Mouse (Mus musculus): Measurements from ENCODE around the gene Vps8.
A peak's percentile ranks its signal among the peaks of the same experiment; 100 is the strongest.

Vps8 gene

GRCm38 (mm10) chr16:21627248-21627647 lies 204.3 kb downstream of the Vps8 start:
- DNase-seq (ENCODE audit: low read depth, low spot score): no peak
- no peaks in the 10 kb centered on the region for H3K36me3 ChIP-seq (ENCODE audit: control insufficient read depth, insufficient read depth, low read length, poor library complexity, severe bottlenecking)
- H3K27me3 ChIP-seq (ENCODE audit: control insufficient read depth, insufficient read depth, low read length, poor library complexity, severe bottlenecking): no peaks in the 10 kb centered on the region

DNA sequence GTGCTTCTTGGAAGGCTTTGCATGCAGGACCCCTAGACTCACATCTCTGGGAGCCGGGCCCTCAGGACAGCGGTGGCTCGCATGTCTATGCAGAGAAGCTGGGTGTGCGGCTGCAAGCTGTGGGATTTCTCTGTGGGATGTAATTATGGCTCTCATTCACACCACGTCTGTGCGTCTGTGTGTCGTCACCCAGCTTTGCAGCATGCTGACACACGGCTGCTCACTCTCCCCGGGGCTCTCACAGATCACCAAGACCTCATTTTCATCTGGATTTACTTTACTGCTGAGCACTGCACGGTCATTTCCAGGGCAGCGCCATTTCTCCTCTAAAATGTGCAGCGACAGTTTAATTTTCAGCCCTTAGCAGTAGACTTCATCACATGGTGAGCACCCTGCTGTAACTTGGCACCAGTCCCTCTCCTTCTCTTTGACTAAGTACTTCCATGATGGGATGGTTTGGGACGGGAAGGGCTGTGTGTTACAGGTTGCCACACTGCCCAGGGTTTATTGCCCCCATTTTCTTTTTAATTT lies 205.2 kb downstream of the Vps8 start:
- H3K36me3 ChIP-seq (ENCODE audit: control insufficient read depth, insufficient read depth, low read length, poor library complexity, severe bottlenecking): no peaks in the 10 kb centered on the region
- no peaks in the 10 kb centered on the region for H3K27me3 ChIP-seq (ENCODE audit: control insufficient read depth, insufficient read depth, low read length, poor library complexity, severe bottlenecking)
- no peak for DNase-seq (ENCODE audit: low read depth, low spot score)

- peak; percentile 66 for DNase-seq (ENCODE audit: low read depth, low spot score)
- no peaks in the 10 kb centered on the region for H3K36me3 ChIP-seq (ENCODE audit: control insufficient read depth, insufficient read depth, low read length, poor library complexity, severe bottlenecking)
- H3K27me3 ChIP-seq (ENCODE audit: control insufficient read depth, insufficient read depth, low read length, poor library complexity, severe bottlenecking): no peaks in the 10 kb centered on the region
Observed at GRCm38 (mm10) chr16:21630614-21631013, 207.7 kb downstream of the Vps8 start.

GRCm38 (mm10) chr16:21631815-21632222 lies 208.9 kb downstream of the Vps8 start:
- no peaks in the 10 kb centered on the region for H3K36me3 ChIP-seq (ENCODE audit: control insufficient read depth, insufficient read depth, low read length, poor library complexity, severe bottlenecking)
- H3K27me3 ChIP-seq (ENCODE audit: control insufficient read depth, insufficient read depth, low read length, poor library complexity, severe bottlenecking): no peaks in the 10 kb centered on the region
- DNase-seq (ENCODE audit: low read depth, low spot score): peak; percentile 44

DNA sequence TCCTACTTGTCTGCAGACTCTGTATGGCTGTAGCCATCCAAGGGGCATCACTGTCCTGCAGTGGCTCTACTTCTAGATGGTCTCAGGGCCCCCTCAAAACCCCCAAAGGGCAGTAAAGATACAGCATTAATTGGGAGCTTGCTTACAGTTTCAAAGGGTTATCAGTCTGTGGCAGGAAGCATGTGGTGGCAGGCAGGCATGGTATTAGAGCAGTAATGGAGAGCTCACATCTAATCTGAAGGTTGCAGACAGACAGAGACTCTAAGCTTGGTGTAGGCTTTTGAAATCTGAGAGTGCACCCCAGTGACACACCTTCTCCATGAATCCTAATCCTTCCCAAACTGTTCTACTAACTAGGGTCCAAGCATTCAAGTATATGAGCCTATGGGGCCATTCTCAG lies 211.5 kb downstream of the Vps8 start:
- no peaks in the 10 kb centered on the region for H3K36me3 ChIP-seq (ENCODE audit: control insufficient read depth, insufficient read depth, low read length, poor library complexity, severe bottlenecking)
- H3K27me3 ChIP-seq (ENCODE audit: control insufficient read depth, insufficient read depth, low read length, poor library complexity, severe bottlenecking): no peaks in the 10 kb centered on the region
- no peak for DNase-seq (ENCODE audit: low read depth, low spot score)

DNA sequence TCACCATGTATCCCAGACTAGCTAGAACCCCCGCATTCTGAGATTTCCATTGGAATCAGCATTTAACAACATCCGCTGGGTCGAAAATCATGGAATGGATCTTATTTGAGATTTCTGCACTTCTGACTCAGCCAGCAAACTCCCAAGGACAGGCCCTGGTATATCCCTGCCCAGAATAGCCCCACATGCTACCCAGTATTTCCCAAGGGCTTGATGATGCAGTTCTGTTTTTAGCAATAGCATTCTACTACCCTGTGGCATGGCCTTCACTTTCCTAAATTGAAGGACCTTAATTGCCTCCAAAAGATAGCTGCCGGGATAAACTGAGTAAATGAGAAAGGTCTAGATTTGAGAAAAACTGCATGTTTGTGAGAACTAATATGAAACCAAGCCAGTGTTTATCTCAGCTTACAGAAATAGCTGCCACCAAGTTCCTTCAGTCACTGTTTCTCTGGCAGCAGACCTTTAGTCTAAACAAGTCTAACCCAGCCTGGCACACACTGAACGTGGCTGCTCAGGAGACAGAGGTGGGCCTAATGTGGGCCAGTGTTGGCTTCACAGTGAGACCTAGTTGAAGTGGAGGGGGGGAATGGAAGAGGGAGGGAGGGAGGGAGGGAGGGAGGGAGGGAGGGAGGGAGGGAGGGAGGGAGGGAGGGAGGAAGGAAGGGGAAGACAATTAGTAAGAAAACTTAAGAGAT lies 213.4 kb downstream of the Vps8 start:
- Histone ChIP-seq H3K36me3 (ENCODE audit: control insufficient read depth, insufficient read depth, low read length, poor library complexity, severe bottlenecking) (no peaks in the 10 kb centered on the region), H3K27me3 (ENCODE audit: control insufficient read depth, insufficient read depth, low read length, poor library complexity, severe bottlenecking) (no peaks in the 10 kb centered on the region)
- DNase-seq (ENCODE audit: low read depth, low spot score): no peak

GRCm38 (mm10) chr16:21637201-21637819 lies 214.4 kb downstream of the Vps8 start:
- H3K36me3 ChIP-seq (ENCODE audit: control insufficient read depth, insufficient read depth, low read length, poor library complexity, severe bottlenecking): no peaks in the 10 kb centered on the region
- no peak for DNase-seq (ENCODE audit: low read depth, low spot score)

DNA sequence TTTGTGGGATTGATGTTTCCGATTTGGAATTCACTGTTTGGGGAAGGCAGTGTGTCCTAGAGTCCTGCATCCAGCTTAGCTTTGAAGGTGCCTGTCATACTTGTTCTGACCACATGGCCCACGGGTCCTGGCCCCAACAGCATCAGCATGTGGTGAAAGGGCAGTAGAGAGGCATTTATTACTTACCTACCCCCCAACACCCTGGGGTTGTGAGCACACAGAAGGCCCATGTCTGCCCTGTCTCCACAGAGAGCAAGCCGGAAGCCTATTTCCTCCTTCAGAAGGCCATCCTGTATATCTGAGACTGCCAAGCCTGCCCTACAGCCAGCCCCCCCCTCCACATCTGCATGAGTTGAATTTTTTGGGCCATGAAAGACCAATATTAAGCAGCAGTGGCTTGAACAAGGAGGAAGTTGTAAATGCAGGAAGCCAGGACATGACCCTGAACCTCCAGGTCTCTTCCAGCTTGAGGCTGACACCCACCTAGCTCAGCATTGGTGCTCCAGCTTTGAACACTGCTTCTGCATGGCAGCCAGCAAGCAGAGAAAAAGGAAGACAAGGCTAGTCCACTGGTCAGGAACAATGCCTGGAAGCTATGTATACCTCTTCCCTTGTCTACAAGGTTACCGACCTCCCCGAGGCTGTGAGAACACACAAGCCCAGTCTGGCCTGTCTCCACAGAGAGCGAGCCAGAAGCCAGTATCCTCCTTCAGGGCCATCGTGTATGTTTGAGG lies 218.0 kb downstream of the Vps8 start:
- no peaks in the 10 kb centered on the region for H3K36me3 ChIP-seq (ENCODE audit: control insufficient read depth, insufficient read depth, low read length, poor library complexity, severe bottlenecking)
- peak; percentile 23 for DNase-seq (ENCODE audit: low read depth, low spot score)
- H3K27me3 ChIP-seq (ENCODE audit: control insufficient read depth, insufficient read depth, low read length, poor library complexity, severe bottlenecking): no peaks in the 10 kb centered on the region

More at GRCm38 (mm10) chr16:21637201-21637819, 214.4 kb downstream of the Vps8 start:
- H3K27me3 ChIP-seq (ENCODE audit: control insufficient read depth, insufficient read depth, low read length, poor library complexity, severe bottlenecking): no peaks in the 10 kb centered on the region

GRCm38 (mm10) chr16:21641944-21642343 lies 219.0 kb downstream of the Vps8 start:
- DNase-seq (ENCODE audit: low read depth, low spot score): peak; percentile 68
- H3K27me3 ChIP-seq (ENCODE audit: control insufficient read depth, insufficient read depth, low read length, poor library complexity, severe bottlenecking): no peaks in the 10 kb centered on the region
- H3K36me3 ChIP-seq (ENCODE audit: control insufficient read depth, insufficient read depth, low read length, poor library complexity, severe bottlenecking): no peaks in the 10 kb centered on the region

GRCm38 (mm10) chr16:21642906-21643305 lies 220.0 kb downstream of the Vps8 start:
- no peaks in the 10 kb centered on the region for H3K27me3 ChIP-seq (ENCODE audit: control insufficient read depth, insufficient read depth, low read length, poor library complexity, severe bottlenecking)
- no peaks in the 10 kb centered on the region for H3K36me3 ChIP-seq (ENCODE audit: control insufficient read depth, insufficient read depth, low read length, poor library complexity, severe bottlenecking)
- no peak for DNase-seq (ENCODE audit: low read depth, low spot score)

DNA sequence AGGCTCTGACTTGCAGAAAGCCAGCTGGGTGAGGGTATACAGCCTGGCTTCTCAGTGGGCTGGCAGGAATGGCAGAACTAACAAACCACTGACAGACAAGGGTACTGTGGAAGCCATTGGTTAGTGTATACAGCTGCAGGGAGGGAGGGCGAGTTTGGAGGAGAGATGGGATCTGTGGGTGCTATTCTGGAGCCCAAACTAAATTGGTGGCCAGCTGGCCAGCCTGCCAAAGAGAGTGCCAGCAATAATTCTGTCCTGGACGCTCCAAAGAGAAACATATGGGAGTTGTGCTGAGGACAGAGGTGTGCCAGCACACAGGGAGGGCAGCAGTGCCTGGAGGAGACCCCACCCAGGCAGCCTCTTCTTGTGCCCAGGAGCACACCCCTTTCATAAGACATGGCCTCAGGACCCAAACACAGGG lies 220.7 kb downstream of the Vps8 start:
- no peak for DNase-seq (ENCODE audit: low read depth, low spot score)
- no peaks in the 10 kb centered on the region for H3K27me3 ChIP-seq (ENCODE audit: control insufficient read depth, insufficient read depth, low read length, poor library complexity, severe bottlenecking)

DNA sequence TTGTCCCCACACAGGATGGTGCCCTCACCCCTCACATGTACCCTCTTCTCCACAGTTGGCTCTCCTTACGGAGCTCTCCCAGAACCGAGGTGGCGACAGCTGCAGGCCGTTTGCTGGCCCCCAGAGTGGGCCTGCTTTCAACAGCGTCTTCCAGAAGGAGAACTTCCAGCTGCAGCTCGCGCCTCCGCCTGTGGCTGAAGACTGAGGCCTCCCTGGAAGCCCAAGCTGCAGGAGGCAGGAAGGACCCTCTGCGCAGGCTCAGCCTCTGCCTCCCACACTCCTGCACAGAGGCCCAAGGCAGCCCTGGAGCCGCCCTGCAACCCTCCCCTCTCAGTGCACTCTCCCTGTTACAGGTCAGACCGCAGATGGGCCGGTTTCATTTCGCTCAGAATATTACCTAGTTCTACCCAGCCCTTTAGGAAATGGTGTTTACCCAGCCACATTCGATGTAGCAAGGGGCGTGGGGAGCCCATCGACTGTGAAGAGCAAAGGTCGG lies 221.2 kb downstream of the Vps8 start:
- H3K36me3 ChIP-seq (ENCODE audit: control insufficient read depth, insufficient read depth, low read length, poor library complexity, severe bottlenecking): no peaks in the 10 kb centered on the region
- no peak for DNase-seq (ENCODE audit: low read depth, low spot score)
- H3K27me3 ChIP-seq (ENCODE audit: control insufficient read depth, insufficient read depth, low read length, poor library complexity, severe bottlenecking): no peaks in the 10 kb centered on the region

More for the DNA sequence above, 220.7 kb downstream of the Vps8 start:
- no peaks in the 10 kb centered on the region for H3K36me3 ChIP-seq (ENCODE audit: control insufficient read depth, insufficient read depth, low read length, poor library complexity, severe bottlenecking)

GRCm38 (mm10) chr16:21644574-21644973 lies 221.7 kb downstream of the Vps8 start:
- no peak for DNase-seq (ENCODE audit: low read depth, low spot score)
- H3K36me3 ChIP-seq (ENCODE audit: control insufficient read depth, insufficient read depth, low read length, poor library complexity, severe bottlenecking): no peaks in the 10 kb centered on the region
- H3K27me3 ChIP-seq (ENCODE audit: control insufficient read depth, insufficient read depth, low read length, poor library complexity, severe bottlenecking): no peaks in the 10 kb centered on the region

DNA sequence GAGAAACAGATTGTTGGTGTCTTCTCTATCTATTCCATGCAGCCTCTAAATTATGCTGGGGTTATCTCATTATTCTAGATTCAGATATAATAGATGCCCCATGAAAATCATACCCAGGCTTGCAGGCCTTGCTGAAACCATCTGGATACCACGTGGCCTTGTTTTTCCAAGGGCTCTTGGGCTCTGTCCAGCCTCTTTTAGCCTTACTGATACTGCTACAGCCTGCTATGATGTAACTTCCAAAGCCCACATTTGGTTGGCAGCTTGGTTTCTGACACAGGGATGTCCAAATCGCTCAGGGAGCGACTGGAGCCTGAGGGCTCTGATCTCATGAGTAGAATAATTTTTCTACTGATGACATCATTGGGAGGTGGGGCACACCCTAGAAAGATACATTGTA lies 223.0 kb downstream of the Vps8 start:
- Histone ChIP-seq H3K36me3 (ENCODE audit: control insufficient read depth, insufficient read depth, low read length, poor library complexity, severe bottlenecking) (no peaks in the 10 kb centered on the region), H3K27me3 (ENCODE audit: control insufficient read depth, insufficient read depth, low read length, poor library complexity, severe bottlenecking) (no peaks in the 10 kb centered on the region)
- no peak for DNase-seq (ENCODE audit: low read depth, low spot score)

GRCm38 (mm10) chr16:21646496-21646895 lies 223.6 kb downstream of the Vps8 start:
- Histone ChIP-seq H3K27me3 (ENCODE audit: control insufficient read depth, insufficient read depth, low read length, poor library complexity, severe bottlenecking) (no peaks in the 10 kb centered on the region), H3K36me3 (ENCODE audit: control insufficient read depth, insufficient read depth, low read length, poor library complexity, severe bottlenecking) (no peaks in the 10 kb centered on the region)

More at GRCm38 (mm10) chr16:21646496-21646895, 223.6 kb downstream of the Vps8 start:
- DNase-seq (ENCODE audit: low read depth, low spot score): no peak

Data from splenic B cell, adult 2 months (primary cell).